Mouse (Mus musculus): ENCODE measurements around the gene Olfm3.

Olfm3 gene

GRCm38 (mm10) chr3:115081371-115081770 lies 177.5 kb downstream of the Olfm3 start:
- no peak for DNase-seq

GRCm38 (mm10) chr3:115082947-115083346 lies 179.1 kb downstream of the Olfm3 start:
- no peak for DNase-seq

- DNase-seq = no peak
Measured at GRCm38 (mm10) chr3:115088281-115088680, 184.4 kb downstream of the Olfm3 start.

- no peak for DNase-seq
Measured at GRCm38 (mm10) chr3:115090670-115091069, 186.8 kb downstream of the Olfm3 start.

GRCm38 (mm10) chr3:115095496-115095895 lies 191.6 kb downstream of the Olfm3 start:
- DNase-seq = peak; percentile 74

GRCm38 (mm10) chr3:115099590-115099989 lies 195.7 kb downstream of the Olfm3 start:
- no peak for DNase-seq

GRCm38 (mm10) chr3:115104155-115104801 lies 200.4 kb downstream of the Olfm3 start:
- DNase-seq = no peak

- DNase-seq = peak; percentile 42
Measured at GRCm38 (mm10) chr3:115104802-115105493, 201.1 kb downstream of the Olfm3 start.

DNA sequence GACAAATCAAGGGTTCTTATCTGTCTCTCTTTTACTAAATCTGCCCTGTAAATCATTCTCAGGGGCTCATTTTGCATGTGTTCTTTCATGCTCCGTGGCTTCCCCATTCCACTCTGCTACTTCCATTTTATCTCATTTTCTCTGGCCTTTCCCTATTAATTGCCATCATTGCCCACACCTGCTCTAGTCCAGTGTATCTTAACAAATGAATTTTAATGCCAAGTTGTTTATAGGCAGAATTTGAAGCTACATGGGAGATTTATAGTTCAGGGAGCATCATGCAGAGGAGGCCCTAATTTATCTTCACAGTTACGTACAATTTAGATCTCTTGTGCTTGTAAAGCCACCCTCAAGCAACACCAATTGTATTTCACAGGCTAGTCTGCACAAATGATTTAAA lies 241.8 kb downstream of the Olfm3 start:
- DNase-seq = no peak

- no peak for DNase-seq
Measured at GRCm38 (mm10) chr3:115146244-115146643, 242.4 kb downstream of the Olfm3 start.

DNA sequence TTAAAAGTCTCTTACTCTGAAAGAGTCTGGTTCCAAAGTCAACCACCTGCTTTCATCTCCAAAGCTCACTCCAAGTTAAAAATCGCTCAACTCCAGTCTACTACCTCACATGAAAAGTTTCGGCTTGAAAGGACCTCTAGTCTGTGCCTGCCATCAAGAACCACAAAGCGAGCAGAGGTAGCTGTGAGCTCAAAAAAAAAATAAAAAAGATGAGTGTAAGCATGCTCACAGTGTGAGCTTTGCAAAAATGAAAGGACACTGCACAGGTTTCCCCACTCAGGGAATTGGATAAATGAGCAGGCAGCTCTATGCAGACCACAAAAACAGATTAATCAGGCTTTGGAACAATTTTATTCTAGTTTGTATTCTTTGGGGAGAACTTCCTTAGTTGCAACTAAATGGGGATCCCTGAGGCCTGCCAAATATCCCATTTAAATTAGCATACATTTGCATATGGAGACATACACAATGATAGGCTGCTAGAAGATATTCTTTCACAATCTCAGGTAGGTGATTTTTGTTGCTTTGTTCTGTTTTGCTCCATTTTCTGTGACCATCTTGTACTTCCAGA lies 255.1 kb downstream of the Olfm3 start:
- no peak for DNase-seq

GRCm38 (mm10) chr3:115174625-115175024 lies 270.7 kb downstream of the Olfm3 start:
- DNase-seq = no peak
